Mouse (Mus musculus) ES-Bruce4 (cell line): ENCODE data around the gene Gm4131.

Experiments
- CTCF ChIP-seq: IDR thresholded peaks from one replicate; pipeline ENCODE4 v1.8.1; 2011; ENCODE audit warnings: low read depth, low read length
- EP300 ChIP-seq: IDR thresholded peaks from 2 replicates; pipeline ENCODE4 v1.6.1; 2011; ENCODE audit warnings: low read depth, low read length; ENCODE audit not compliant: insufficient read depth
- POLR2A ChIP-seq: IDR thresholded peaks from one replicate; pipeline ENCODE4 v1.8.1; 2011; ENCODE audit warnings: low read length; ENCODE audit not compliant: insufficient read depth

GRCm38 (mm10) chr14:62416007-62416741, 150.5 kb downstream of the Gm4131 start:
- TF ChIP-seq CTCF (no peak), POLR2A (no peak), EP300 (no peak)
